ENCODE assay signal across 1 mouse cellular context in the genomic region with DNA sequence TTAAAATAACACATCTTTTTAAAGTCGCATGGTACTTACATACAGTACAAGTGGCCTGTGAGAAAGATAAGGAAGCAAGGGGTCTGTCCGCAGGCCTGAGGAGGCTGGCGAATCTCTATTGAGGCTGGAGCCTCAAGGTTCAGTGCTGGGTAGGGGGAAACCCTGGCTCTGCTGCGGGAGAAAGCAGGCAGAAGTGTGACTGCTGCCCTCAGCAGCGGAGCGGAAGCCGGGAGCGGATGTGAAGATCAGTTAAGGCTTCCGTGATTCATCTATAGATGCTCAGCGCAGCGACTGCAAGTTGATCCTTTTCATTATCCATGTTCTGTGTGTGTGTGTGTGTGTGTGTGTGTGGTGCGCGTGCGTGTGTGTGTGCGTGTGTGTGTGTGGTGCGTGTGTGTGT.
TF ChIP-seq lines count a peak whose summit lies in the region.

No protein-coding gene starts in this region.

TF ChIP-seq in CH12.LX, 34 proteins besides CTCF, POLR2A, EP300 and RAD21 (continued from another document):
- peak; percentile 52 for TF ChIP-seq NELFE (IDR thresholded peaks at IDR 0.05; ENCODE audit: low read depth, low read length)
- TF ChIP-seq E2F4 (IDR thresholded peaks at IDR 0.05; ENCODE audit: insufficient replicate concordance, low read depth, low read length), result no peak
- no peak for TF ChIP-seq POLR2AphosphoS2 (IDR thresholded peaks at IDR 0.05; ENCODE audit: low read depth, low read length)
- no peak for TF ChIP-seq UBTF (IDR thresholded peaks at IDR 0.05; ENCODE audit: low read depth, low read length)
- no peak for TF ChIP-seq ZC3H11A (IDR thresholded peaks at IDR 0.05; ENCODE audit: low read depth, low read length)
- 0 out of 2 replicates have a peak, but pooled peaks have one; percentile 24 for TF ChIP-seq TBP (conservative IDR thresholded peaks at IDR 0.05; ENCODE audit: low read depth, low read length)
- no peak; the same call in 1 of the 2 replicates for TF ChIP-seq MEF2A (IDR thresholded peaks at IDR 0.05; ENCODE audit: borderline replicate concordance, low read depth, low read length)
- TF ChIP-seq MYC (IDR thresholded peaks at IDR 0.05; ENCODE audit: low read depth, low read length), result no peak
- TF ChIP-seq ZNF384 (IDR thresholded peaks at IDR 0.05; ENCODE audit: low read depth, low read length), result no peak
- TF ChIP-seq JUN (IDR thresholded peaks at IDR 0.05; ENCODE audit: insufficient read depth, low read depth, low read length), result no peak
- TF ChIP-seq TCF12 (IDR thresholded peaks at IDR 0.05; ENCODE audit: low read depth, low read length), result no peak; the same call in 1 of the 2 replicates
- TF ChIP-seq JUND (conservative IDR thresholded peaks at IDR 0.05; ENCODE audit: low read depth, low read length), result no peak
- TF ChIP-seq SIN3A (IDR thresholded peaks at IDR 0.05; ENCODE audit: low read length), result no peak
- no peak for TF ChIP-seq ZKSCAN1 (IDR thresholded peaks at IDR 0.05; ENCODE audit: borderline replicate concordance, low read depth, low read length)
- no peak for TF ChIP-seq HCFC1 (IDR thresholded peaks at IDR 0.05; ENCODE audit: low read depth, low read length)
- no peak for TF ChIP-seq SMC3 (IDR thresholded peaks at IDR 0.05; ENCODE audit: low read depth, low read length)
- peak; percentile 54; the same call in 1 of the 2 replicates for TF ChIP-seq ELF1 (IDR thresholded peaks at IDR 0.05; ENCODE audit: low read depth, low read length)
- 0 out of 2 replicates have a peak, but pooled peaks have one; percentile 18 for TF ChIP-seq MAX (IDR thresholded peaks at IDR 0.05; ENCODE audit: low read length)
- no peak for TF ChIP-seq PAX5 (IDR thresholded peaks at IDR 0.05; ENCODE audit: low read length)
- no peak for TF ChIP-seq USF2 (conservative IDR thresholded peaks at IDR 0.05; ENCODE audit: low read depth, low read length)
- 0 out of 2 replicates have a peak, but pooled peaks have one; percentile 23 for TF ChIP-seq NRF1 (IDR thresholded peaks at IDR 0.05; ENCODE audit: low read depth, low read length)
- TF ChIP-seq MAZ (IDR thresholded peaks at IDR 0.05; ENCODE audit: low read depth, low read length), result no peak
- TF ChIP-seq ZMIZ1 (IDR thresholded peaks at IDR 0.05; ENCODE audit: low read depth, low read length), result no peak
- no peak for TF ChIP-seq MXI1 (IDR thresholded peaks at IDR 0.05; ENCODE audit: low read depth, low read length)
- TF ChIP-seq RCOR1 (conservative IDR thresholded peaks at IDR 0.05; ENCODE audit: low read depth, low read length), result no peak
- no peak for TF ChIP-seq MAFK (IDR thresholded peaks at IDR 0.05; ENCODE audit: insufficient replicate concordance, low read length)
- TF ChIP-seq CHD2 (IDR thresholded peaks at IDR 0.05; ENCODE audit: low read length), result no peak
- TF ChIP-seq ETS1 (conservative IDR thresholded peaks at IDR 0.05; ENCODE audit: low read depth, low read length), result peak; percentile 48
- TF ChIP-seq BHLHE40 (IDR thresholded peaks at IDR 0.05; ENCODE audit: low read depth, low read length), result peak; percentile 77
